Mouse (Mus musculus): ENCODE data around the gene 4930404H24Rik.

Gene 4930404H24Rik

DNA sequence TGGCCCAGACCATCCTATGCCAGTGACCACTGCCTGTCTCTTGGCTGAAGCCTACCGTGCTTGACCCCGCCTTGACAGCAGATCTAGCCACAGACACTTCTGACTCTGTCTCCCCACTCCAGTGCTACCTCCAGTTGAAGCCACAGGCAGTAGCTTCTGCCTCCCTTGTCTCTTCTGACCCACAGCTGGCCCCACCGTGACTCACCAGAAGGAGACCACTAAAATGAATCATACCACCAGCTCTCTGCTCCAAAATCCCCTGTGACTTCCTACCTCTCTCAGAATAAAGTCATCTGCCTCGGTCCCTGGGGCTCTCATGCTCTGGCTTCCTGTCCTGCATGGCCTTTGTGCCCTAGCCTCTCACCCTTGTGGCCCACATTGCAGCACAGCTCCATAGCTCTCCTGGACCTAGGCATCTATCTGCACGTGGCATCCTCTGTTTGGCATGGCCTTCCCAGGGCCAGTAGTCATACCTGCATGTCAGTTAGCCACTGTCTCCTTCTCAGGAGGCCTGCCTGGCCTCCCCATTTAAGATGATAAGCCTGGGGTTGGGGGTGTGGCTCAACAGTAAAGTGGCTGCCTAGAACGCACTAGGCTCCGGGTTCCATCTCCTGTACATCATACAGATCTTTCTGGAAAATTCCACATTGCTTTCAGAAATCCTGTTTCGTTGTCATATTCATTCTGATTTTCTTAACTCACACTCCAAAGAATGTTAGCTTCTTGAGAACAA, 50.5 kb downstream of the 4930404H24Rik start:
- DNase-seq: no peak
